Mouse (Mus musculus) CD4-positive helper T cell, adult 2 months (primary cell): ENCODE data around the gene Rasgef1b.

Experiments
- DNase-seq: peaks from one replicate; pipeline ENCODE4 v3.0.0-alpha.2; 2012; ENCODE audit warnings: low read depth, missing footprints, low spot score

Gene Rasgef1b

DNA sequence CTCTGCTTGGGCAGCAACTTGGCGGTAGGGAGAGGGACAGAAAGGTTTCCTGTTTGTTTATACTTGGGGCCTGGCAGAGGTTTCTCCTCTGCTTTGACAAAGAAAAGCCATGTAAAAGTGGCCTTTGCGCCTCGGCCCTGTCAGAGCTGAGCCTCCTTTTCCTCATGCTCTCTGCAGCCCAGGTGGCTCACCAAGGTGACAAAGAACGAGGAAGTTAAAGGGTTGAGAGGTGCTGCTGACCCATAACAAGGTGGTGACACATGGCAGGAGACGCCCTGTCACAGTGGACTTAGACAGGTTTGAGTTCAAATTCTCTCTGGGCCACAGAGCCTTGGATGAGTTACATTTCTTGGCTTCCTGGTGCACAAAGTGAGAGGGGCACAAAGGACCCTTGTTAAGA lies 325.5 kb downstream of the Rasgef1b start:
- DNase-seq = no peak

DNA sequence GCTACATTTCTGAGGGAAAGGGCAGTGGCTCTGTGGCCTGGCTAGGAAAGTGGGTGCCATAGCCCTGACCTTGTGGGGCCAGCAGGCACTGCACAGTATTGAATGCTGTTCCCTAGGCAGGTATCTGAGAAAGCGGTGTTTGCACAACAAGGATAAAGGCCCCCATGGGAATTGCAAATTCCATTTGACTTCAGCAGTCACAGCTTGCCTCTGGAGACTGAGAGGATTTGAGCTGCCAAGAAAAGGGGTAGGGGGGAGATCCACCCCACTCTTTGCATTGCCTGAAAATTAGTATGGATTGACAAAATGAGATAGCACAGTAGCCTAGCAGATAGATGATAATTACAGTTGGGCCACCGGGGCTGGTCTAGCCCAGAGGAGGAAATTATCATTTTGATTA lies 326.1 kb downstream of the Rasgef1b start:
- no peak for DNase-seq

DNA sequence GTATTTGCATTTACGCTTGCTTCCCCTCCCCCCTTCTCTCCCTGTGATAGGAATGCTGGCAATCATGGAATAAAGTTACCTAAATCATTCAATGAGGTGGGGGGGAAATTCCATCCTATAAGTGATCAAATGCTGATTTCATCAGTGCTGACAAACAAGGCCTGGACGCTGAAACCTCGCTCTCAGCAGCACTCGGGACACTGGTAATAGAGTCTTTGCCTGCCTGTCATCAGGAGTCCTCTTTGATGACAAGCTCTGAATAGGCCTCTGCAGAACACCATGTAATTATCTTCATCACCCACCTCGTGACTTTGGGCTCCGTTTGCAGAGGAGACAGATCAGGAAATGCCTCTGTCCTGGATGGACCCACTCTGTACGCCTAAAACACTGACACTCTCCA lies 326.6 kb downstream of the Rasgef1b start:
- DNase-seq = no peak

DNA sequence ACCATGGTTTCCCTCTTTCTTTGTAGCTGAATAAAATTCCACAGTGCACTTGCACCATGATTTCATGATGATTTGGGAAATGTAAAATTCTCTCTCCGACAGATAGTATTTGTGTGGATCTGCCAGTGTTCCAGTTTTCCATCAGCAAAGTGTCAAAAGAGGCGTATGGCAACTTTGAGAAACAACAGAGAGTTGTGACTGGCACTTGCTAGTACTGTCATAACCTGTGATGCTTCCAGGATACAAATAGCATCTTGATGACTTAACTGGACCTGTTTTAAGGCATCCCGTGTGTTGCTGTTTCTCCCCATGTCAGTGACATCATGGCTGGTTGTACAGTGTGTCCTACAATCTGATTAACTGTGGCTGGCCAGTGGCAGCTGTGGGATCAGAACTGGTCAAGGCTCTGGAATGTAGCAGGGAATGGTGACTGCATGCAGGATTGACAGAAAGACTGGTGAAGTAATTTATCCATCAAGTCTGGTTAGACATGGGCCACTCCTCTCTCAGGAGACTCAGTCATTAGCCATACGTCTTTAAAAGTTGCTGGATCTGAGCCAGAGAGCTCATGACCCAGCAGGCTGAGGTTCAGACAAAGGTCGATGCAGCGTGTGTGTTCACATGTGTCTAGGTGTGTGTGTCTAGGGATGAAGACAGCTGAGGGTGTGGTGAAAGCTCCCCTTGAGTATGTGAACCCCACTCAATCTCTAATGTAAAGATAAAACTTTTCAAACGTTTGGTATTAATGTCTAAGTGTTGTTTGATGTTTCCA lies 328.8 kb downstream of the Rasgef1b start:
- no peak for DNase-seq

DNA sequence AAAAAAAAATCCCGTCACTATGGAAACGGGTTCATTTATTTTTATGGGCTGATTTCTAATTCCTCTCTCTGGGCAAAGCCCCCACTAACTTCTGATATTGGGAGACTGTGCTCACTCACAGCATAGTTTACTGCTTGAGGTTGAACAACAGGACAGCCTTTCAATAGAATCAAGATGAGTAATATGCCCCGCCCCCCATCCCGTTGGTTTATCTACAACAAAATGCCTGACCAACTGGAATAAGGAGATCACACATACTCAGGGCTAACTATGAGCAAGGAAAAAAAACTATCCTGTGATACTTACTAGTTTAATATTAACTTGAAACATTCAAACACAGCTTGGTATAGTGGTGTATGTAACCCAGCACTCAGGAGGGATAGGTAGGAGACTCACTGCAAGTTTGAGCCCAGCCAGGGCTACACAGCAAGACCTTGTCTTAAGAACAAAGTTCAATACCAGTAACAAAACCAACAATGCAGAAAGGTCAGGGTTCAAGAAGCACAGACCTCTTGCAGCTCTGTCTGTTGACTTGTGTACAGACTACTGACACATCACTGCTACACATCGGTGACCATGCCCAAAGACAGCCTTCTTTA lies 330.3 kb downstream of the Rasgef1b start:
- no peak for DNase-seq

DNA sequence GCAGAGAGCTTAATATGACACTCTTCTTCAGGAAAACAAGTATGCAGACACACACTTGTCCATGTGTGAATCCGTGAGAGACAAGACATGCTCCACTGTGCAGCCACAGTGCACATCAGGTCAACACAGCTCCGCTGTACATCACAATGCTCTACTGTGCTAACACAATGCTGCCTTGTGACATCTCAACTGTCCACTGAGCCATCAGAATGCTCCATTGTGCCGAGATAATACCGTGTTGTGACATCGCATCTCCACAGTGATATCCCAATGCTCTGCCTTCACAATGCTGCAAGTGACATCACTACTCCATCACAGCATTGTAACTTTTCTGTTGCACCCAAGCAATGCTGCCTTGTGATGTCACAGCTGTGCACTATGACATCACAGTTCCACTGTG lies 334.3 kb downstream of the Rasgef1b start:
- no peak for DNase-seq

DNA sequence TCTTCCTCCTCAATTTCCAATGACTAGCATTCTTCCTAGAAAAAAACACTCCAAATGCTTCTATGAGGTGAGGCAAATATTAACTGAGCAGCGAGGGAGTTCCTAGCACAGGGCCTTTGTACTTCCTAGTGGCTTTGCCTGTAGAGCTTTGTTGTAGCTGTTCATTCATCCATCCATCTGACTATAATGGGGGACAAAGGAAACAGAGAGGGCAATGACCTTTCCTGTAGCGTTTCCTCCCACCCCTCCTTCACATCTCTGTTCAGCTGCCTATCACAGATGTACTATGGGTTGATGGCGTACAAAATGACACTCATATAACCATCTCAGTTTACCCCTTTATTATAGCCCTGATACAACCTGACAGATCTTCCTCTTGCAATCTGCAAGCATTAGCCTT lies 337.3 kb downstream of the Rasgef1b start:
- no peak for DNase-seq

DNA sequence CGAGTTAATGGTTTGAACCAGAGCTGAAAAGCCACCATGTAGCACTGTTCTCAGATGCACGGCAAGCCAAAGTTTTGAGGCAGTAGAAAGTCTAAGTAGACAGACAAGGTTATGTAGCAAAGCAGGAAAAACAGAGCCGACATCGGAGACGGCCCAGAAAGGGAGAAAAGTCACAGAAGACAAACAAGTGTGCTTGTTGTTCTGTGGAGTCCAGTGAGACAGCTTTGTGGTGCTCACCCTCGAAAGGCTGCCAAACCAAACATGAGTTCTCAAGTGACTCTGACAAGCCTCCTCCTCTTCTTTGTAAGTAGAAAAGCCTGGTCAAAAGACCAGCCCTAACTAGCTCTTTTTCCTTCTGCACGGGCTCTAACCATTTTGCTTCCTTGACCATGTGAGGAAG lies 338.1 kb downstream of the Rasgef1b start:
- no peak for DNase-seq

DNA sequence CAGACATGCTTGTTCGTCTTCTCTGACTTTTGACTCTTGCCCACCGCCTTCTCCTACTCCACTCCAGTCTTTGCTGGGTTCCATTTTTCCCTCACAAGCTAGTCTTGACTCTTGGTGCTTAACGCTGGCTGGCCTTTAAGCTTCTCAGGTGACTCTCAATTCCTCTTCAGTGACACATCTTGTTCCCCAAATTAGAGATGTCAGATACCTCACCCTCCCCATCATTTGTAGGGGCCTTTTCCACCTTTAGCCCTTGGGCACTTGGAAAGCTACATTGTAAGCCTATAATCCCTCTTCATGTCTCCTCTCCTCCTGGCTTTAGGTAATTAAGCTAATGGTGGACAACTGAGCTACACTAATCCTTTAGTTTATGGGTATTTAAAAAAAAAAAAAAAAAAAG lies 338.6 kb downstream of the Rasgef1b start:
- DNase-seq = no peak

DNA sequence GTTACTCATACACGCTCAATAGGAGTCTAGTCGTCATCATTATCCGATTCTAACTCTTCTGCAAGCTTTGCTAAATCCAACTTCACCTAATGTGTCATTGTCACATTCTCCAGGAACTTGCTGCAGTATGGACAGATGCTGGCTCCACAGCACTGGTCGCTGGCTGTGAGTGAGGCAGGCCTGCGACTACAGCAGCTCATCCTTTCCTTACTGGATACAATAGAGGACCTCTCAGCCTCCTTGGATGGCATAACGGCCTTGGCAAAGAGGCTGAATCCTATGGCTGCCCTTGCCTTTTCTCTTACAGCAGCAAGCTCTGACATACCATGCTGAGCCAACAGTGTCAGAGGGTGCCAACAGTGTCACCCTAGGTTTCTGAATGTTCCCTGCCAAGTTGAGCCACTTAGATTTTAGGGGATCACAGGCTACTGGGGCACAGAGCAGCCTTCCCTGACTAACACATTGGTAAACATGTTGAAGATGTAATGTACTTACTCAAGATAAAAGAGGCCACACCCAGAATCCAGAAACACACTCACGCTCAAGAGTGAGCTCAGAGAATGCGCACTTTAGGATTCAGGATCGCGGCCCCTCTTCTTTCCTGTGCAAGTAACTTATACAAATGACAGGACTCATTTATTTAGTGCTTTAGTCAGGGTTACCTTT lies 340.1 kb downstream of the Rasgef1b start:
- no peak for DNase-seq

DNA sequence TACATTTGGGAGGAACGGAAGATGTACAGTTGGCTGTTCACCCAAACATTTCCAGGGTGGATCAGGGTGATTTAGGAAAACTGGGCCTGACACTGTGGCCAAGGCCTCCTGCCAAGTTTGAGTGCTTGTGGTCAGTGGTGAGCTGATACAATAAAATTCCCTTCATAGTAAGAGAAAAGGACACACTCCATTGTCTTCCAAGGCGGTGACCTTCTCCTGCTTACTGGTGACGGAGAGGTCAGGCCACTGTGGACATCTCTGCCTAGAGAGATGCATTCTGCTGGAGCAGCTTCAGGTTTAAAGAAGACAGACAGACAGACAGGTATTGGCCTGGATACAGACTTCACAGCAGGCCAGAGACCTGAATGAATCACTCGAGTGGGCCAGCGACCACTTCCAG lies 340.7 kb downstream of the Rasgef1b start:
- DNase-seq = no peak

DNA sequence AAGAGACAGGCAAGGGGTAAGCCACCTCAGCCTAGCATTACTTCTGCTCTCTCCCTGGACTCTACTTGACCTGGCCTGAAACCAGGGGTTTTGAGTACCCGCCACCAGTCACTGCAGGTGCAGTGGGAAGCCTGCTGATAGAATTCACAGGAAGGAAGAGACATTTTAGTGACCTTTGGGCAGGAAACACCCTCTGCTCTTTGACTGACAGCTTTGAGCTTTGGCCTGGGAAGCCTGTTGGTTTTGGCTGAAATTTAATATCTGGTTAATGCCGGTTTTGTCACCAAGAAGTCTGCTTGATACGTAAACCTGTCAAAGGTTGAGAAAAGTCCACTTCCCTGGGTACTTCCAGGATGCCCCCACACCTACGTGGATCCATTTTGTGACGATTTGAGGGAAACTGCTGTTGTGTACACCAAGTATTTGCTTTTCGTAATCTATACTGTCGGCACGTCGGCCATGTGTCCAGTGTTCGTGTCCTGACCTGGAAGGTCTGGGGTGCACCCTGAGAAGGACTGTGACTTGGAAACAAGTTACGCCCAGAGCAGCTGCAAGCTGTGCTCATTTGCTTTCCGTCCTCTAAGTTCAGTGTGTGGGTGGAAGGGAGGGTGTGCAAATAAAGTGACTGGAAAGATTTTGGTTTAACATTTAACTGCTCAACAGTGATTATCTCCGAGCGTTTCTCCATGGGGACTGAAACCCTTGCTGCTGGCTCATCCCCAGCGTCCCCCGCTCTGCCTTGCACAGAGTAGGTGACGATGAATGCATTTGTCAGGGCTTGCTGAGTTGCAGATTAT lies 341.5 kb downstream of the Rasgef1b start:
- no peak for DNase-seq

DNA sequence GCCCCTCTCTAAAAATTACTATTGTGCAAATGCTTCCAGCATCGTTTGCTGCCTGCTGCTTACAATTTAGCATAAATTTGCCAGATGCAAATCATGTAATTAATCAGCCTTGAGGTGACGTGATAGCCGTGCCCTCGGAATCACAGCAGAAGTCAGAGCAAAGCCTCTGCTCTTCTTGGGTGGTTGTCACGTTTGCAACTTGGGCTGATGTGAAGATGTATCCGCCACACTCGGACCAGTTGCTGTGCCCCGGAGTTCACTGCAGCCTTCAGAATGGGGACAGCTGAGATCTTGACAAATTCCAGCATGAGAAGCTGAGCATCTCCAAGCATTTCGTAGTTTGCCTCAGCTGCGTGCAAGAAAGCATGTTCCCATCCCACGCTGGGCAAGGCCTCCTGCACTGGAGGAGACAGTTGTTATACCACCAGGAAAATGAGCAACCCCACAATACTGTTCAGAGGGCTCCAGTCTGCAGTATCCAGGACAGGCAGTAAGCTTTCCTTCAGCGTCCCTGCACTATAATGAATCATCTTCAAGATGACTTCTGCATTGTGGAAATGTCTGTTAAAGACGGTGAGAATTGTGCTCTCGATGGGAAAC lies 342.5 kb downstream of the Rasgef1b start:
- DNase-seq = no peak

DNA sequence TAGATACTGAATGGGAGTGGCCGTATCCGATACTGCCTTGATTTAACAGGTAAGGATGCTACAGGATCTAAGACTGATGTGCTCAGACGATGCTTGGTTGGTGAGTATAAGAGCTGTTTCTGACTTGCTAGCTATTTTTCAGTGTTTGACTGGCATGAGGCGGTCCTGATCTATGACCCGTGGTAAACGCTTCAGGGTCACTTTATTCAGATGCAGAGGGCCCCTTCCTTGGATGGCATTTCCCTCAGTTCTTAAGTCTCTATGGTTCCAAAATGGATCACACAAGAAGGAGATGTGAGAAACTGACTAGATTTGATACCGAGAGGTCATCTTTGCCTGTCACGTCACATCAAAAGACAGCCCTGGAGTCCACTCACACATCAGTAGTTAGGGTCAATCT lies 343.1 kb downstream of the Rasgef1b start:
- no peak for DNase-seq

DNA sequence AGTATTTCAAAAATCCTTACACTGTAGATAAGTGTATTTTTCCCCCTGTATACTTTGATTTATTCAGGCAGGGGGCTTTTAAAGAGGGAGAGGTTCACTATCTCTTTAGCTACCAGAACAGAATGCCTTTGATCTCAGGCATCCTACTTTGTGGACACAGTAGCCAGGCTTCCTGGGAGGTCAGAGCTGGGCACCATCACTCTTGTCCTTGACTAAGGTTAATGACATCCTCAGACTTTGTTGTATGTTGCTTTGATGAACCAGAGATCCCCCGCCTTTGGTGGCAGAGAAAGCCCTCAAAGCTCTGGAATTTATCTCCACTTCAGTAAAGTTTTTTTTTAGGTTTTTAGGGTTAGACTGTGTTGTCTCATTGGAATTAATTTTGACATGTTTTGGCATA lies 343.8 kb downstream of the Rasgef1b start:
- DNase-seq = no peak

DNA sequence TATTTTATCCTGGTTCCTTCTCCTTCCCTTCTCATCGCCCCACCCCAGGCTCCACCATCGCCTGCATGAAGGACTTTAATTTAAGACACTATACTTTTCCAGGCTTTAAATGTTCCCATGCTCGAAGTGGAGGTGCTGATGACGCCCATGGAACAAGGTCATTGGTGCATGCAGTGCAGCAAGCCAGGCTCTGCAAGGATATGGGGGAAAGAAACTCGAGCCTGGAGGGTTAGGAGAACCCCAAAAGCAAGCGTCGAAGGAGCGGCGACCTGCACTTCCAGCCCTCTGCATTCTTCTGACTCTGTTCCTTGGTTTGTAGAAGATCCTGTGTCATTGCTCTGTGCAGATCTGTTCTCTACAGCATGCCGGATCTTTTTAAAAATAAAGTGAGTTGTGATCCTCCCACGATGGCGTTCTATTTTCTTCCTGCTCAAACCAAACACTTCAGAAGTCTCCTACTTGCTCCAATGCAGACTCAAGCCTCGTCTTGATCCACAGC lies 345.0 kb downstream of the Rasgef1b start:
- DNase-seq = no peak

DNA sequence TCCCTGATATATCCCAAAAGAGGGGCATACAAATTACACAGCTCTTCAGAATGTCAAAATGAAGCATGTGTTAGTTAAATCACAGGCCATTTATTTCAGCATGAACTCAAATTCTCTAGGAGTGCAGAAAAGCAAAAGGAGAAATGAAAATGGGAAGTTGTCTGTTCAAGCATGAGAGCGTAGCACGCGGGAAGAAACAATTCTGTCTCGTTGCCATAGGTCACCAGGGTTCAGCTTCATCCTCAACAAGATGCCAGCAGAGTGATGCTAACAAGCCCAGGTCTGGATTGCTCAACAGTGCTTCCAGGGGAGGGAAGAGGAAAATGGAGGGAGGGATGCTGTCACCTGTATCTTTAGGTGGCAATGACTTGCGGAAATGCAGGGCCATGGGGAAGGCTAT lies 346.1 kb downstream of the Rasgef1b start:
- DNase-seq = no peak

DNA sequence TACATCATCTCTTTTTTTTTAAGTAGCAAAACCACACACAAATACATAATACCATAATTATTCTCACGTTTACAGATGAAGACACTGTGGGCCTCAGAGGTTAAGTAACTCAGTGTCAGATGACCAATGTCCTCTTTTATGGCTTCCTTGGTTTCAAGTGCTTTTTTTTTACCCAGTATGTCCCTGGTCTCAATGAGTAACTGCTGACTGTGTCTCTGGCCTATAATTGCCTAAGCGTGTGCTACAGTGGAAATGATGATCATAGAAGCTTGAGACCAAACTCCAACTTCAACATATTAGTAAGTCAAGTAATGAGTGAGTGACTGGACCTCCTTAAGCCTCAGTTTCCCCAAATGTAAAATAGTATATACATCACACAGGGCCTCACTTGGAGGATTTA lies 347.2 kb downstream of the Rasgef1b start:
- DNase-seq = no peak

DNA sequence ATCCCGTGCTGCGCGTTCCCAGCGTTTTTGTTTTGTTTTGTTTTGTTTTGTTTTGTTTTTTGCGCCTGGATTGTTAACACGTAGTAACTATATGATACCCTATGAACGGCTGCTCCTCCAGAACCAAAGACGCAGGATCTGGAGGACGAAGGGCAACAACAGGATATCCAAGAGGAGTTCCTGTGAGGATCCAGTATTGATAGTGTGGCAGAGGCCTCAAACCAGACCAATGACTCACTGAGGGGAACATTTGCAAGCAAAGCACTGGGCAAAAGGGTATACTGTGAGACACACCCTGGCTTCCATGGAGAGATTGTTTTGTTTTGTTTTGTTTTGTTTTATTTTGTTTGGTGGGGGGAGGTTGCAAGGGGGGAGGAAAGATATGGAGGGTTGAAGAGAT lies 348.0 kb downstream of the Rasgef1b start:
- no peak for DNase-seq

DNA sequence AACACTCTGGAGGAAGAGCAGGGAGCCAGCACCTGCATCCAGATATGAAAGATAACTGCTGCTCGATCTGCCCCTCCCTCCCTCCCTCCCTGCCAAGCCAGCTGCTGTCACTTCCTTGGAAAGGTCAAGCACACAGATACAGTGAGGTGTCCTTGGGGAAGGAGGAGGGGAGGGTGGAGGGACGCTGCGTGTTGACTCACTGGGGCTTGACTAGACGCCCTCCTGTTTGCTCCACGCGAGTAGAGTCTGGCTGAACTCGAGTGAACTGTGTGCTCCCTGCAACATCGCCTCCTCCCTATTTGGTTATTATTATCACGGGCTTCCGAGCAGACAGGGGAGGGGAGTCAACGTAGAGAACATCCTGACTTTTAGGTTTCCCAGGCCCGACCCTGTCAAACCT lies 348.7 kb downstream of the Rasgef1b start:
- no peak for DNase-seq

DNA sequence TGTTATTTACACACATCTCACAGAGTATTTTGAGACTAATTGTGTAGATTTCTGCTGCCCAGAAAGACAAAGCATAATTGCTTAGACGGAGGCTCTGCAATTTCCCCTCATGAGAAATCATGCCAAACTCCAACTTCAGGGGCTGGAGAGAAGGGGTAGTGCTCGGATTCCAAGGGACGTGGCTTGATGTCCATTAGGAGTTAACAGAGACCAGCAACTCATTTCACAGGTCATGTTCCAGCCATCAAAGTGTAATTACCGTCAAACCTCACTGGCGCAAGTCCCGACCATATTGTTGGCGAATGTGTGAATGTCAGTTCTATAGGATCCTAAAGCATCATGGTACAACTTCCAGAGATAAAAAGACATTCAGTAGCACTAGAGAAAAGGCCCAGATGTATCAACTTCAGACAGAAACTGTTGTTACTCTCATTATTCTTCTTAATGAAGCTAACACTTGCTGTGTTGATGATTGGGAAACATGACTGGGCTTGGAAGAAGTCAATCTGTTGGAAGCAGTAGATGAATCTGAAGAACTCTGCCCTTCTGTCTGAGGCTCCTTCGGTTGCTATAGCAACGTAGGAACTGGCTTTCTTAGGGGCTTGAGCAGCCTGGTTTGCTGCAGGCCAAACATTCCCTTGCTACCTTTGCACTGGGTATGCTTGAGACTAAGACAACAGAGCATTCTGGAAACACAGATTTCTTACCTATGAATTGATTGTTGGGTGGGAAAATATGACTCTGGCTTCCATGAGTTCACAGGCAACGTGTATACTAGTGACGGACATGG lies 350.2 kb downstream of the Rasgef1b start:
- DNase-seq = no peak
